Mouse (Mus musculus) heart, embryonic 12.5 days (tissue): Measurements from ENCODE around the gene Slc5a10. TPM values are rescaled to one million over a fixed set of nuclear protein-coding genes. Genes with fewer than 3 reads are reported as not detected.
A peak's percentile ranks its signal among the peaks of the same experiment; 100 is the strongest.

Experiments
- ATAC-seq: fragments of 200-750 bp; cut with Nextera tagmentation; 2 replicates; pipeline ENCODE4 v1.8.0; 2017; ENCODE audit warnings: moderate TSS enrichment, moderate library complexity; ENCODE audit not compliant: insufficient number of reproducible peaks, low FRiP score
- H3K27ac ChIP-seq: fragments of 300-500 bp; sonication (generic); 2 replicates; pipeline ENCODE4 v1.5.1; 2016; ENCODE audit warnings: mild to moderate bottlenecking, moderate library complexity; ENCODE audit not compliant: poor library complexity, severe bottlenecking
- H3K27me3 ChIP-seq: fragments of 300-500 bp; sonication (generic); replicated peaks from 2 replicates; pipeline ENCODE4 v1.6.1; 2016; ENCODE audit warnings: mild to moderate bottlenecking, moderate library complexity
- H3K36me3 ChIP-seq: fragments of 300-500 bp; sonication (generic); 2 replicates; pipeline ENCODE4 v1.6.1; 2016; ENCODE audit warnings: mild to moderate bottlenecking, moderate library complexity
- H3K4me1 ChIP-seq: fragments of 300-500 bp; sonication (generic); replicated peaks from 2 replicates; pipeline ENCODE4 v1.6.1; 2016; ENCODE audit warnings: mild to moderate bottlenecking
- H3K4me2 ChIP-seq: fragments of 300-500 bp; sonication (generic); 2 replicates; pipeline ENCODE4 v1.6.1; 2016; ENCODE audit warnings: mild to moderate bottlenecking, moderate library complexity
- H3K4me3 ChIP-seq: fragments of 300-500 bp; sonication (generic); 2 replicates; pipeline ENCODE4 v1.5.1; 2016; ENCODE audit warnings: mild to moderate bottlenecking
- H3K9ac ChIP-seq: fragments of 300-500 bp; sonication (generic); 2 replicates; pipeline ENCODE4 v1.6.1; 2016; ENCODE audit warnings: mild to moderate bottlenecking, moderate library complexity
- H3K9me3 ChIP-seq: fragments of 300-500 bp; sonication (generic); replicated peaks from 2 replicates; pipeline ENCODE4 v1.6.1; 2016; ENCODE audit warnings: mild to moderate bottlenecking, moderate library complexity
- WGBS: fragments of 180-500 bp; shearing (Covaris S2); methylation state at CpG from one replicate; pipeline ENCODE4 v1.1.7; 2016; 5-methylcytosine and 5-hydroxymethylcytosine counted together
- polyA plus RNA-seq: library from polyadenylated mRNA; unstranded; fragments of >200 nt; fragmentation: Nextera tagmentation; extraction: Ambion mirVana; gene quantifications from 2 replicates; pipeline ENCODE4 v1.2.1, GENCODE M21; 2016

Gene Slc5a10
- polyA plus RNA-seq, 1 experiment from 2014 or later = not detected

DNA sequence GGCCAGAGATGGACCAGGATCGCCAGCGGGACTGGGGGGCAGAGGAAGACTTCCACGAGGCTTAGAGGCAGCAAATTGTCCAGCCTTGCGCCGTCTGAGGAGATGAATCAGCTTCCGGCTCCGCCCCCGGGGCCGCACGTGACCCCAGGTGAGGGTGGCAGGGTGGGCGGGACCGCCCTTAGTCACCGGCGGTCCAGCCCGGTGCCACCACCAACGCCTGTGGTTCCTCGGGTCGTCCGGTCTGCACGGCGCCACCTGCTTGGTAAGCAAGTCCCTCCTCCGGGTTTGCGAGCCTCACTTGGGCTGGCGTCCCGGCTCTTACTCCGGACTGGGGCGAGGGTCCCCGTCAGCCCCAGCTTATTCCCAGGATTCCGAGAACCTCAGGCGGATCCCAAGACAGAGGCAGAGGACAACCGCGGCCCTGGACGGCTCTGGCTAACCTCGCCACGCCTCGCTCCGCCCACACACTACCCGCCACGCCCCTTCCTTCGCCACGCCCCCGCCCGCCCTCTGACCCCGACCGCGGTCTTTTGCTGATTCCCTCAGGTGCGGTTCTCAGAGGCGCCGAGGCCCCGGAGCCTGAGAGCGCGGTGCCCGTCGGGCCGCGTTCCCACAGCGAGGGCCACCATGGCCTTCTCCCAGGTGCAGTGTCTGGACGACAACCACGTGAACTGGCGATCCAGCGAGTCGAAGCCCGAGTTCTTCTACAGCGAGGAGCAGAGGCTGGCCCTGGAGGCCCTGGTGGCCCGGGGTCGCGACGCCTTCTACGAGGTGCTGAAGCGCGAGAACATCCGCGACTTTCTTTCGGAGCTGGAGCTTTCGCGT lies 36.5 kb downstream of the Slc5a10 start, which contains the start of gene Fam83g:
Gene Fam83g, plus strand, starts transcription at position 185 of the 825 bp plus-strand sequence.
- peak within 1 kb of the TSS; percentile 52 for H3K4me3 ChIP-seq
- H3K36me3 ChIP-seq = no peaks in the 10 kb centered on the region
- no peaks in the 10 kb centered on the region for H3K9me3 ChIP-seq
- H3K9ac ChIP-seq = peak within 1 kb of the TSS; percentile 63
- peak within 1 kb of the TSS; percentile 81 for H3K4me2 ChIP-seq
- ATAC-seq = peak; percentile 86
- 2% methylated on average over 72 of the region's 76 CpGs for whole genome bisulfite sequencing
- H3K4me1 ChIP-seq = peaks cover 59% of the 10 kb centered on the region
- H3K27ac ChIP-seq = no peak within 1 kb of the TSS
- peaks cover 27% of the 10 kb centered on the region for H3K27me3 ChIP-seq

DNA sequence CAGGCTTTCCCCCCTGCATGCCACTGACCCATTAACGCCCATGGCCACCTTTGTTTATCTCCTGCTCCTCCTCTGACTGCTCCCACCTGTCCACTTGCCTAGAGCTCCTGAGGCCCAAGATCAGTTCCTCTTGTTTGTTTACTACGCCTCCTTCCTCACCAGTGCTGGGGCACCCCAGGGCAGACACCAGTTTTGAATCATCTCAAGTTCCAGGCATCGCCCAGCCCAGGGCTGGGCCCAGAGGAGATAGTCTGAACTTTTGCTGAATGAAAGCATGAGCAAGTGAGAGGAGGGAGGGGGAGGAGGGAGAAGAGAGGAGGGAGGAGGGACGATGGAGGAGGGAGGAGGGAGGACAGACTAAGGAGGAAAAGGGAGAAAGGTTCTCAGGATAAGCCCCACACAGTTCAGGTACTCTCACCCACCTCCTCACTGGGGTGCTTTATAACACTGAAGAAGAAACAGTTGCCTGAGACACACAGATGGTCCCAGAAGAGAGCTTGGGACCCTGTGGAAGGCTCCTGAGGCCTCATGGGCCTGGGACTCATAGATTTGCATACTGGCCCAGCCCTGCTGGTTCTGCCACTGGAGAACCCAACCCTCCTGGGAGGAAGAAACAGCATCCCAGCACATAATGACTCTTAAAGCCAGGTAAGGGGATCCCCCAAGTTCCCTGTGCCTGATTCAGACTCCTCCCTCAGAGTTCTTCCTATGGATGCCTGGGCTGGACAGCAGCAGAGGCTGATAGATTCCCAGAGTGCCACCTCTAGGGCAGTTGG lies 41.3 kb downstream of the Slc5a10 start:
- 60% methylated on average over 4 of the region's 4 CpGs for WGBS

DNA sequence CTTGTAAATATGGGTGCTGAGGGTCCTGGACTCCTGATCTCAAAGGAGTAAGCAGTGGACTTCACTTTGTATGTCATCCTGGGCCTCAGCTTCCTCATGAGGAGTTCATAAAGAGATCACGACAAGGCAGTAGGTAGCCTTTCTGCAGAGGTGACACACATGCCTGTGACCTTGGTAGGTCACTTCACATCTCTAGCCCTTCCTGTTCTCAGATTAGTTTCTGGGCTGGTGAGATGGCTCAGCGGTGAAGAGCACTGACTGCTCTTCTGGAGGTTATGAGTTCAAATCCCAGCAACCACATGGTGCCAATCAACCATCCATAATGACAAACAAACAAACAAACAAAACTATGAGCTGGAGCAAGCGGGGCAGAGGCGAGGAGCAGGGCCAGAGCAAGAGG lies 42.9 kb downstream of the Slc5a10 start:
- Histone ChIP-seq H3K4me1 (peaks cover 7% of the 10 kb centered on the region; the same call in 1 of the 2 replicates), H3K36me3 (no peaks in the 10 kb centered on the region), H3K9me3 (no peaks in the 10 kb centered on the region), H3K4me2 (no peak overlapping the region), H3K4me3 (no peak overlapping the region), H3K27ac (no peak overlapping the region), H3K9ac (no peak overlapping the region), H3K27me3 (peaks cover 37% of the 10 kb centered on the region)
- WGBS = 71% methylated on average over 4 of the region's 4 CpGs
- no peak for ATAC-seq

More for the DNA sequence above, 41.3 kb downstream of the Slc5a10 start:
- H3K4me1 ChIP-seq = peaks cover 16% of the 10 kb centered on the region
- H3K4me2 ChIP-seq = no peak overlapping the region
- no peaks in the 10 kb centered on the region for H3K36me3 ChIP-seq
- H3K4me3 ChIP-seq = no peak overlapping the region
- 0 out of 2 replicates have a peak overlapping the region, but pooled peaks have one; percentile 4 for H3K9ac ChIP-seq
- ATAC-seq = no peak
- H3K9me3 ChIP-seq = no peaks in the 10 kb centered on the region
- H3K27ac ChIP-seq = no peak overlapping the region
- H3K27me3 ChIP-seq = peaks cover 41% of the 10 kb centered on the region

DNA sequence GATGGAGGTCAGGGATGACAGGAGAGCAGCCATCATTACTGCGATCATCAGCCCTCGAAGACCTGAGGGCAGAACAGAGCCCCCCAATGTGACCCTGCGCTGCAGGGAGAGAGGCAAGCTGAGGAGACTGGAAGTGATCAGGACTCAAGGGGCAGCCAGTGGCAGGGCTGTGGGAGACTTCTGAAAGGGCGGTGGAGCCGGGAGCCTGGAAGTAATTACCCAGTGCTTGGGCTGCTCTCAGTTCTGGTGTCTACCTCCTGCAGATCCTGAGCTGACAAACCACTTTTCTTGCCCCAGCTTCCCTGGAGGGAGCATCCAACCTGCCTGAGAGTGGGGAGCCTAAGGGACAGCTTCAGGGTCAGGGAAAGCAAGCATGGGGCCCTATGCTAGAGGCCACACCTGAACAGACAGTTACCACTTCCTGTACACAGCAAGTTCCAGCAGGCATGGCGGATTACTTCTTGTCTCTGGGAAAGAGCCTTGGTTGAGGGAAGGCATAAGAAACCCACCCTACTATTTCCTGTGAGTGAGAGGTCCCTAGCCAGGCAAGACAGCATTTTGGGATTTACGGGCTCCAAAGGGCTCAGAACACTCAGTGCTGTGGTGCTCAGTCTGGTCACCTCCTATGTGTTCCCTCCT lies 44.3 kb downstream of the Slc5a10 start:
- Histone ChIP-seq H3K4me2 (no peak overlapping the region), H3K27ac (no peak overlapping the region), H3K27me3 (peaks cover 33% of the 10 kb centered on the region; the same call in 1 of the 2 replicates), H3K9ac (no peak overlapping the region), H3K4me1 (peaks cover 12% of the 10 kb centered on the region; the same call in 1 of the 2 replicates), H3K4me3 (no peak overlapping the region), H3K9me3 (no peaks in the 10 kb centered on the region), H3K36me3 (no peaks in the 10 kb centered on the region)
- 74% methylated on average over 7 of the region's 7 CpGs for WGBS
- no peak for ATAC-seq

DNA sequence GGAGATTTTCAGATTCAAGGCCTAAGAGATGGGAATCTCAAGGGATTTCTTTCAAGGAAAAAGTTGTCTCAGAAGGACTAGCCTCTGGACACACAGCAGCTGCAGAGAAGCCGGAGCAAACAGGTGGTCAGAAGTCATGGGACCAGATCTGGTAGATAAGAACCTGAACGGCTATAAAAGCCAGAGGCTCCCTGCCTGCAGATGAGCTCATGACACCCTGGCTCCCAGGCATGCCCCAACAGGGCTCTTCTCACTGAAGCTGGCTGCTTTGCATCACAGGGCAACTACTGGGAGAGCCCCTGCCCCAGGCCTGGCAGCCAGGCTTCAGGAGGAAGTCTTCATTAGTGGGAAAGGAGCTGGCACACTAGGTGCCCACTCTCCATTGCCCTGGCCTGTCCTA lies 45.3 kb downstream of the Slc5a10 start:
- Histone ChIP-seq H3K4me3 (no peak overlapping the region), H3K9ac (no peak overlapping the region), H3K27ac (no peak overlapping the region), H3K4me1 (peaks cover 12% of the 10 kb centered on the region; the same call in 1 of the 2 replicates), H3K9me3 (no peaks in the 10 kb centered on the region), H3K36me3 (no peaks in the 10 kb centered on the region), H3K27me3 (peaks cover 33% of the 10 kb centered on the region; the same call in 1 of the 2 replicates), H3K4me2 (no peak overlapping the region)
- no peak for ATAC-seq
- WGBS = 50% methylated on average over 2 of the region's 2 CpGs

DNA sequence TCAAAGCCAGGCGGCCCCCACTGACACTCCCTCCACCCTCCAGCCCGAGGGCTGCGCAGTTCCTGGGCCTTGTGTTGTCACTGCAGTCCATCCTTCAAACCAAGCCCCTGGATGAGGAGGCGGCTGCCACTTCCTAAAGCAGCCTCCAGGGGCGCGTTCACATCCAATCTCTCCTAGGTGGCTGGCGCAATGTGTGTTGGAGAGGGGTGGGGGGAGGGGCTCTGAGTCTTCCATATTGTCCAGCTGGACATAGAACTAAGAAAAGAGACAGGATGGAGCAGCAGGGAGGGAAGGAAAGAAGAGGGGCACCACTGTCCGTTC lies 45.8 kb downstream of the Slc5a10 start:
- H3K9ac ChIP-seq = no peak overlapping the region
- no peaks in the 10 kb centered on the region for H3K36me3 ChIP-seq
- WGBS = 9% methylated on average over 8 of the region's 8 CpGs
- H3K4me2 ChIP-seq = no peak overlapping the region
- H3K27ac ChIP-seq = no peak overlapping the region
- peak; percentile 24; the same call in 1 of the 2 replicates for ATAC-seq
- no peaks in the 10 kb centered on the region for H3K9me3 ChIP-seq
- no peak overlapping the region for H3K4me3 ChIP-seq
- peaks cover 12% of the 10 kb centered on the region; the same call in 1 of the 2 replicates for H3K4me1 ChIP-seq
- H3K27me3 ChIP-seq = peaks cover 31% of the 10 kb centered on the region; the same call in 1 of the 2 replicates

DNA sequence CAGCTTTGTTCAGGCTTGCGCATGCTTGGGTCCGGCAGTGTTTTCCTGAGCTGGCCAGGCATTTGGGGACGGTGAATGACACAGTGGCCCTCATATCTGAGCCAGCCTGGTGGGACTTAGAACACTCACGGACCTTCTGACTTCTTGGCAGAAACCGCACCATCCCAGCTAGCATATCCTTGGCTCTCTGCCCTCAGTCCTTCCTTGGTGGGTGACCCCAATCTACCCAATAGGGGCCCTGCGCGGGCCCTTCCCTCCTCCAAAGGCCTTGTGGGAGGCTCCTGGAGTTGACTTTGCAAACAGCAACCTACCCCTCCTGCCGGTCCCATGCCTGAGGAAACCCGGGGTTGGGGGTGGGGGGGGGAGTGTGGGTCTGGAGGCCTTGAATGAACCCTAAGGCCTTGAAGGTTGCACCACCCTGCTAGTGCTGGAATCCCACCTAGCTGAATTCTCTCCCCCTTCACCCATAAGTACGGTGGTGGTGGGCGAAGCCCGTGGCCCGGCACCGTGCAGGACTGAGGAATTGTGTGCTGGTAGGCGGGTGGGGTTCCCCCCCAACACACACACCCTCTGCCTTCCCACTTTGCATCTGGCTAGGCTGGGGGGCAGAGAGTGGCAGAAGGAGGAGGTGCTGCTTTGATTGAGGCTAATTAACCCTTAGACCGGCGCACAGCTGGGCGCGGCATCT lies 46.3 kb downstream of the Slc5a10 start:
- peaks cover 30% of the 10 kb centered on the region; the same call in 1 of the 2 replicates for H3K27me3 ChIP-seq
- no peaks in the 10 kb centered on the region for H3K36me3 ChIP-seq
- H3K4me3 ChIP-seq = no peak overlapping the region
- H3K27ac ChIP-seq = no peak overlapping the region
- peak; percentile 13 for ATAC-seq
- H3K9ac ChIP-seq = no peak overlapping the region
- WGBS = 31% methylated on average over 19 of the region's 19 CpGs
- H3K9me3 ChIP-seq = no peaks in the 10 kb centered on the region
- peaks cover 12% of the 10 kb centered on the region; the same call in 1 of the 2 replicates for H3K4me1 ChIP-seq
- no peak overlapping the region for H3K4me2 ChIP-seq

DNA sequence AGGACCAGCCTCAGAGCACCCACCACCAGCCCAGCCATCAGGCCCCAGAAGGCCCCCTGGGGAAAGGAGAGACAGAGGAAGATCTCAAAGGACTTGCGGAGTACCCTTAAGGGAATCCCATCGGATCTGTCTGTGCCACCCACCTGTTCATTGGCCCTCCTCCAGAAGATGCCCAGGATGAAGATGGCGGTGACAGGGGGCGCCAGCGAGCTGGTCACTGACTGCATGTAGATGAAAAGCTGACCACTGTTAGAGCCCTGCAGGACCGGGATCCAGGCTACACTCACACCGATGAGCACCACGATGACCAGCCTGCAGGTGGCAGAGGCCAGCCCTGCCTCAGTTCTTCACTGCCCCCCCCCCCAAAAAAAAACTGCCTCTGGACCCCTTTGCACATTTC lies 46.9 kb downstream of the Slc5a10 start:
- H3K4me1 ChIP-seq = peaks cover 12% of the 10 kb centered on the region; the same call in 1 of the 2 replicates
- H3K4me2 ChIP-seq = no peak overlapping the region
- no peak overlapping the region for H3K27ac ChIP-seq
- no peak overlapping the region for H3K4me3 ChIP-seq
- H3K9me3 ChIP-seq = no peaks in the 10 kb centered on the region
- no peaks in the 10 kb centered on the region for H3K36me3 ChIP-seq
- H3K27me3 ChIP-seq = peaks cover 25% of the 10 kb centered on the region; the same call in 1 of the 2 replicates
- H3K9ac ChIP-seq = no peak overlapping the region
- WGBS = 41% methylated on average over 8 of the region's 8 CpGs
- ATAC-seq = no peak

DNA sequence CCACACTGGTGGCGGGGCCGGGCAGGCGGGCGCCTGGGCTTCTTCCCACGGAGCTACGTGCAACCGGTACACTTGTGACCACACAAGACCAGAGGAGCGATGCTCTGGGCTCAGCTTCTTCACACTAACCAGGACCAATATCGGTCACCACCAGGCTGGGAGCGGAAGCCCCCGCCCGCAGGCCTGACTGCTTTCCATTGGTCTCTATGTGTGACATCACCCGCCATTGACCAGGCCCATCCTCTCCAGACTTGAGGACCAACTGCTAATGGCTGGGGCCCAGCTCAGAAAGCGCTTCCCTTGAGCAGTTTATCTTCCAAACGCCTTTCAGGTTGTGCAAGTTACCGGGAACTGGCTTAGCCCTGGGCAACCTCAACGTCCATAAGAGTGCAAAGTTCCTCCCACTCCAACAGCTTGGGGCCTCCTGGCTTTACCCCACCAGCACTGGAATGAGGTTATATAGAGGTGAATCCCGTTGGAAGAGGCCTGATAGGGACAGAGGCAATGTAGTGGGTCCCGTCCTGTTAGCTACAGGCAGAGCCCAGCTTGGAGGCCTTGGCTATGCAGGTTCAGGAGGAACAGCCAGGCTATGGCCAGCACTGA lies 48.7 kb downstream of the Slc5a10 start:
- 46% methylated on average over 19 of the region's 19 CpGs for WGBS
- no peak overlapping the region for H3K27ac ChIP-seq
- H3K4me3 ChIP-seq = no peak overlapping the region
- H3K36me3 ChIP-seq = no peaks in the 10 kb centered on the region
- no peaks in the 10 kb centered on the region for H3K9me3 ChIP-seq
- H3K27me3 ChIP-seq = peaks cover 25% of the 10 kb centered on the region; the same call in 1 of the 2 replicates
- no peak overlapping the region for H3K4me2 ChIP-seq
- H3K4me1 ChIP-seq = peaks cover 12% of the 10 kb centered on the region; the same call in 1 of the 2 replicates
- ATAC-seq = no peak
- no peak overlapping the region for H3K9ac ChIP-seq
